Mouse (Mus musculus) hindbrain, embryonic 10.5 days (tissue): ENCODE results near the gene Ccdc85a. TPM values are rescaled to one million over a fixed set of nuclear protein-coding genes. Genes with fewer than 3 reads are reported as not detected.
"Not testable (repeated sequence)": the region's sequence is repeated elsewhere in the genome, so short reads cannot be mapped to it uniquely, and the experiment has no call there.

Source experiments
- DNase-seq: peaks from one replicate; pipeline ENCODE4 v3.0.0-alpha.2; 2017; ENCODE audit warnings: low spot score
- H3K27ac ChIP-seq: fragments of 300-500 bp; sonication (generic); 2 replicates; pipeline ENCODE4 v1.5.1; 2016; ENCODE audit warnings: mild to moderate bottlenecking, moderate library complexity
- H3K27me3 ChIP-seq: fragments of 300-500 bp; sonication (generic); 2 replicates; pipeline ENCODE4 v1.6.1; 2016; ENCODE audit warnings: mild to moderate bottlenecking; ENCODE audit not compliant: poor library complexity, insufficient read depth, severe bottlenecking
- H3K36me3 ChIP-seq: fragments of 300-500 bp; sonication (generic); 2 replicates; pipeline ENCODE4 v1.6.1; 2016; ENCODE audit warnings: mild to moderate bottlenecking, moderate library complexity
- H3K4me1 ChIP-seq: fragments of 300-500 bp; sonication (generic); replicated peaks from 2 replicates; pipeline ENCODE4 v1.6.1; 2016; ENCODE audit warnings: mild to moderate bottlenecking
- H3K4me3 ChIP-seq: fragments of 300-500 bp; sonication (generic); 2 replicates; pipeline ENCODE4 v1.5.1; 2016; ENCODE audit warnings: mild to moderate bottlenecking, moderate library complexity
- H3K9me3 ChIP-seq: fragments of 300-500 bp; sonication (generic); 2 replicates; pipeline ENCODE4 v1.6.1; 2016; ENCODE audit warnings: mild to moderate bottlenecking, moderate library complexity
- WGBS: fragments of 180-500 bp; shearing (Covaris S2); methylation state at CpG from one replicate; pipeline ENCODE4 v1.1.7; 2016; 5-methylcytosine and 5-hydroxymethylcytosine counted together
- polyA plus RNA-seq: library from polyadenylated mRNA; unstranded; fragments of >200 nt; fragmentation: Nextera tagmentation; extraction: Ambion mirVana; gene quantifications from 2 replicates; pipeline ENCODE4 v1.2.1, GENCODE M21; 2016

Ccdc85a gene
- polyA plus RNA-seq, 1 experiment from 2014 or later: 3.5 TPM

GRCm38 (mm10) chr11:28497034-28497433, 87.1 kb downstream of the Ccdc85a start:
- H3K27me3 ChIP-seq: no peaks in the 10 kb centered on the region
- no peak for DNase-seq
- no peak overlapping the region for H3K27ac ChIP-seq
- H3K36me3 ChIP-seq: no peaks in the 10 kb centered on the region
- H3K4me1 ChIP-seq: no peaks in the 10 kb centered on the region
- H3K4me3 ChIP-seq: no peak overlapping the region
- no peaks in the 10 kb centered on the region for H3K9me3 ChIP-seq

- no peaks in the 10 kb centered on the region for H3K9me3 ChIP-seq
- DNase-seq: no peak
- no peaks in the 10 kb centered on the region for H3K4me1 ChIP-seq
- no peaks in the 10 kb centered on the region for H3K36me3 ChIP-seq
- no peak overlapping the region for H3K27ac ChIP-seq
- no peaks in the 10 kb centered on the region for H3K27me3 ChIP-seq
- no peak overlapping the region for H3K4me3 ChIP-seq
These were observed 90.8 kb downstream of the Ccdc85a start for GRCm38 (mm10) chr11:28493362-28493761.

GRCm38 (mm10) chr11:28491330-28491729, 92.8 kb downstream of the Ccdc85a start:
- Histone ChIP-seq H3K4me3 (no peak overlapping the region), H3K27me3 (no peaks in the 10 kb centered on the region), H3K4me1 (no peaks in the 10 kb centered on the region), H3K9me3 (no peaks in the 10 kb centered on the region), H3K36me3 (no peaks in the 10 kb centered on the region), H3K27ac (no peak overlapping the region)
- 89% methylated on average over 1 of the region's 1 CpGs for WGBS
- no peak for DNase-seq

- Histone ChIP-seq H3K4me3 (no peak overlapping the region), H3K9me3 (no peaks in the 10 kb centered on the region), H3K4me1 (no peaks in the 10 kb centered on the region; the same call in 1 of the 2 replicates), H3K36me3 (no peaks in the 10 kb centered on the region), H3K27me3 (no peaks in the 10 kb centered on the region), H3K27ac (no peak overlapping the region)
- WGBS: 67% methylated on average over 4 of the region's 4 CpGs
- no peak for DNase-seq
These were observed 99.9 kb downstream of the Ccdc85a start for GRCm38 (mm10) chr11:28484083-28484729.

GRCm38 (mm10) chr11:28477088-28477487, 107.0 kb downstream of the Ccdc85a start:
- no peak for DNase-seq
- 94% methylated on average over 1 of the region's 1 CpGs for WGBS

GRCm38 (mm10) chr11:28465726-28466125, 118.4 kb downstream of the Ccdc85a start:
- Histone ChIP-seq H3K27ac (no peak overlapping the region), H3K4me3 (no peak overlapping the region), H3K36me3 (no peaks in the 10 kb centered on the region), H3K4me1 (no peaks in the 10 kb centered on the region), H3K9me3 (no peaks in the 10 kb centered on the region), H3K27me3 (no peaks in the 10 kb centered on the region)
- no peak for DNase-seq

More at GRCm38 (mm10) chr11:28477088-28477487, 107.0 kb downstream of the Ccdc85a start:
- Histone ChIP-seq H3K36me3 (no peaks in the 10 kb centered on the region), H3K4me1 (no peaks in the 10 kb centered on the region), H3K9me3 (no peaks in the 10 kb centered on the region), H3K4me3 (no peak overlapping the region), H3K27me3 (no peaks in the 10 kb centered on the region), H3K27ac (no peak overlapping the region)

GRCm38 (mm10) chr11:28464926-28465325, 119.2 kb downstream of the Ccdc85a start:
- no peaks in the 10 kb centered on the region for H3K4me1 ChIP-seq
- H3K27ac ChIP-seq: no peak overlapping the region
- no peak for DNase-seq
- no peaks in the 10 kb centered on the region for H3K27me3 ChIP-seq
- no peaks in the 10 kb centered on the region for H3K36me3 ChIP-seq
- H3K9me3 ChIP-seq: no peaks in the 10 kb centered on the region
- WGBS: 82% methylated on average over 1 of the region's 1 CpGs
- no peak overlapping the region for H3K4me3 ChIP-seq

GRCm38 (mm10) chr11:28459165-28459564, 125.0 kb downstream of the Ccdc85a start:
- H3K36me3 ChIP-seq: no peaks in the 10 kb centered on the region
- H3K27me3 ChIP-seq: no peaks in the 10 kb centered on the region
- H3K27ac ChIP-seq: no peak overlapping the region
- DNase-seq: no peak
- no peak overlapping the region for H3K4me3 ChIP-seq
- no peaks in the 10 kb centered on the region for H3K4me1 ChIP-seq
- H3K9me3 ChIP-seq: no peaks in the 10 kb centered on the region
- 96% methylated on average over 1 of the region's 1 CpGs for WGBS

- no peak for DNase-seq
- no peaks in the 10 kb centered on the region for H3K4me1 ChIP-seq
- no peaks in the 10 kb centered on the region for H3K9me3 ChIP-seq
- no peaks in the 10 kb centered on the region for H3K36me3 ChIP-seq
- no peak overlapping the region for H3K27ac ChIP-seq
- H3K4me3 ChIP-seq: no peak overlapping the region
- H3K27me3 ChIP-seq: no peaks in the 10 kb centered on the region
These were observed 144.2 kb downstream of the Ccdc85a start for GRCm38 (mm10) chr11:28439877-28440276.

- WGBS: 91% methylated on average over 2 of the region's 2 CpGs
- Histone ChIP-seq H3K9me3 (no peaks in the 10 kb centered on the region), H3K27ac (no peak overlapping the region), H3K36me3 (no peaks in the 10 kb centered on the region), H3K27me3 (no peaks in the 10 kb centered on the region), H3K4me1 (no peaks in the 10 kb centered on the region), H3K4me3 (no peak overlapping the region)
- no peak for DNase-seq
These were observed 161.5 kb downstream of the Ccdc85a start for GRCm38 (mm10) chr11:28422451-28423231.

- 72% methylated on average over 2 of the region's 2 CpGs for WGBS
These were observed 168.3 kb downstream of the Ccdc85a start for GRCm38 (mm10) chr11:28415841-28416240.

GRCm38 (mm10) chr11:28409880-28410279, 174.2 kb downstream of the Ccdc85a start:
- DNase-seq, H3K4me3 ChIP-seq, H3K9me3 ChIP-seq, H3K27ac ChIP-seq, H3K27me3 ChIP-seq, H3K36me3 ChIP-seq, H3K4me1 ChIP-seq: not testable (repeated sequence)
- WGBS: 92% methylated on average over 2 of the region's 2 CpGs

More at GRCm38 (mm10) chr11:28415841-28416240, 168.3 kb downstream of the Ccdc85a start:
- no peak overlapping the region for H3K27ac ChIP-seq
- H3K4me3 ChIP-seq: no peak overlapping the region
- H3K27me3 ChIP-seq: no peaks in the 10 kb centered on the region
- H3K4me1 ChIP-seq: no peaks in the 10 kb centered on the region
- no peaks in the 10 kb centered on the region for H3K36me3 ChIP-seq
- H3K9me3 ChIP-seq: no peaks in the 10 kb centered on the region
- DNase-seq: no peak

GRCm38 (mm10) chr11:28397166-28397565, 187.0 kb downstream of the Ccdc85a start:
- Histone ChIP-seq H3K9me3 (no peaks in the 10 kb centered on the region), H3K27me3 (no peaks in the 10 kb centered on the region), H3K4me1 (no peaks in the 10 kb centered on the region), H3K36me3 (no peaks in the 10 kb centered on the region), H3K27ac (no peak overlapping the region), H3K4me3 (no peak overlapping the region)
- no peak for DNase-seq
- 67% methylated on average over 1 of the region's 1 CpGs for WGBS
